ENCODE assay signal across 10 mouse cellular contexts in the genomic region with DNA sequence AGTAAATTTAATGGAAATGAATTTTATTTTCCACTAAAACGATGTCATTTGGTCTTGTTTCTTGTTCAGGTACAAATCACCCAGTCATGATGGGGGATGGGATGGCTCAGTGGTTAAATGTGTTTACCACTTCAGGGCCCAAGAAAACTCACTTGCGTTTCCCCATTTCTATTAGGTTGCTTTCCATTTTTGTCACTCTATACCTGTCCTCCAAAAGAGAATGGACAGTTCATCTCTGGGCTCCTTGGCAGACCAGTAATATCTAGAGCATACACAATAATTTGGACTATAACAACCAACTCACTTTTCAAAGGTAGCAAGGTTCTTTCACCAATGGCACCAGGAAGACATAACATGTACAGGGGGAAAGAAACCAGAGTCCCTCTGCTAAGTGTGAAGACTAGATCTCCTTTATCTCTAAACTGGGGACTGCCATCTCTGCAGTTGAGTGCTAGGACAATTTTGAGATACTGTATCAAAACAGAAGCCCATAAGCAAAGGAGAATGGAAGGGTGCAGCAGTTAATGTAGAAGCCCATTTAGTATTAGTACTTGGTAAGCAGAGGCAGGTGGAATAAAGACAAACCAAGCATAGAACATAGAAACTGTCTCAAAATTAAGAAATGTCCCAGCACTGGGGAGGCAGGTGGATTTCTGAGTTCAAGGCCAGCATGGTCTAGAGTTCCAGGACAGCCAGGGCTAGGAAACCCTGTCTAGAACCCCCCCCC. TPM values are rescaled to one million over a fixed set of nuclear protein-coding genes. Genes with fewer than 3 reads are reported as not detected.
A peak's percentile ranks its signal among the peaks of the same experiment; 100 is the strongest.
DNase-seq lines count a peak whose midpoint lies in the region; ATAC-seq and TF ChIP-seq lines count a peak whose summit lies in the region.
"Had no signal": no experiment of that assay in that cellular context is flagged by ENCODE, and none has a peak within 500 bp of the region (broad histone marks: within the 10 kb centered on the region; RNA-seq: fewer than 3 reads in every experiment).

No protein-coding gene starts in this region.

- 29% methylated on average over 2 of the region's 2 CpGs for WGBS in forebrain, embryonic 15.5 days
- 12% methylated on average over 2 of the region's 2 CpGs for WGBS in liver, embryonic 15.5 days (ENCODE audit: insufficient replicate concordance)

- peak overlapping the region; percentile 92 for H3K9ac ChIP-seq in ES-Bruce4 (ENCODE audit: low read depth, poor library complexity, severe bottlenecking)
- H3K9ac ChIP-seq in forebrain, embryonic 15.5 days (replicated peaks), result peak overlapping the region; percentile 97; the same call in 1 of the 2 replicates
- H3K9ac ChIP-seq in liver, embryonic 15.5 days, result no peak overlapping the region

- H3K79me3 ChIP-seq in C2C12 (ENCODE audit: low read depth), result peaks cover 20% of the 10 kb centered on the region

- H3K9me3 ChIP-seq in ES-Bruce4 (replicated peaks; ENCODE audit: control insufficient read depth, insufficient read depth, low read length, poor library complexity, severe bottlenecking), result no peaks in the 10 kb centered on the region
- H3K9me3 ChIP-seq in forebrain, embryonic 15.5 days, result no peaks in the 10 kb centered on the region
- H3K9me3 ChIP-seq in liver, embryonic 15.5 days (replicated peaks), result no peaks in the 10 kb centered on the region

- H3K79me2 ChIP-seq in C2C12 (ENCODE audit: control insufficient read depth, insufficient read depth), result peaks cover 27% of the 10 kb centered on the region

- intact Hi-C loops in left cerebral cortex, postnatal 10 days (cut with DNase I), result no loop called here

- no peak for ATAC-seq in forebrain, embryonic 15.5 days (replicated peaks)
- ATAC-seq in liver, embryonic 15.5 days (ENCODE audit: insufficient read depth), result no peak

- H3K27me3 ChIP-seq in C2C12 (ENCODE audit: control insufficient read depth, insufficient read depth, insufficient read length) (no peaks in the 10 kb centered on the region), ES-Bruce4 (ENCODE audit: control insufficient read depth, insufficient read depth, low read length, poor library complexity, severe bottlenecking) (no peaks in the 10 kb centered on the region)
- H3K27me3 ChIP-seq in forebrain, embryonic 15.5 days, result no peaks in the 10 kb centered on the region
- no peaks in the 10 kb centered on the region for H3K27me3 ChIP-seq in liver, embryonic 15.5 days

- no peak overlapping the region for H3ac ChIP-seq in C2C12 (ENCODE audit: control insufficient read depth, insufficient read length, low read depth)

- H3K36me3 ChIP-seq in C2C12 (ENCODE audit: control insufficient read depth, insufficient read depth) (peaks cover 25% of the 10 kb centered on the region), ES-Bruce4 (ENCODE audit: control insufficient read depth, insufficient read depth, low read length, poor library complexity, severe bottlenecking) (peaks cover 23% of the 10 kb centered on the region)
- peaks cover 18% of the 10 kb centered on the region for H3K36me3 ChIP-seq in forebrain, embryonic 15.5 days
- peaks cover 13% of the 10 kb centered on the region for H3K36me3 ChIP-seq in liver, embryonic 15.5 days (replicated peaks)

- no peak for TF ChIP-seq EP300 in ES-Bruce4 (IDR thresholded peaks at IDR 0.05; ENCODE audit: insufficient read depth, low read depth, low read length)

- DNase-seq in urinary bladder, adult 2 months (ENCODE audit: low spot score), result no peak
- no peak for DNase-seq in left cerebral cortex, postnatal 10 days (ENCODE audit: extremely low spot score in 1 of 2, low spot score in 2 of 2)
- no peak for DNase-seq in frontal cortex, postnatal 10 days (ENCODE audit: low spot score in 2 of 2)
- DNase-seq: cerebellum, adult 8-10 months; spleen, adult 18-20 months had no signal

- H3K4me2 ChIP-seq in forebrain, embryonic 15.5 days (replicated peaks), result peak overlapping the region; percentile 65
- H3K4me2 ChIP-seq in liver, embryonic 15.5 days, result peak overlapping the region; percentile 99

- no peaks in the 10 kb centered on the region for H3K4me1 ChIP-seq in ES-Bruce4 (ENCODE audit: control insufficient read depth, insufficient read depth, low read length)
- peaks cover 28% of the 10 kb centered on the region for H3K4me1 ChIP-seq in forebrain, embryonic 15.5 days
- H3K4me1 ChIP-seq in liver, embryonic 15.5 days (replicated peaks), result peaks cover 34% of the 10 kb centered on the region

- peak overlapping the region; percentile 68 for H3K4me3 ChIP-seq in C2C12 (ENCODE audit: insufficient read depth, poor library complexity, severe bottlenecking)
- no peak overlapping the region for H3K4me3 ChIP-seq in ES-Bruce4 (ENCODE audit: low read depth, low read length)
- peak overlapping the region; percentile 94 for H3K4me3 ChIP-seq in forebrain, embryonic 15.5 days
- peak overlapping the region; percentile 75; the same call in 1 of the 2 replicates for H3K4me3 ChIP-seq in liver, embryonic 15.5 days (replicated peaks)

- TF ChIP-seq POLR2A in ES-Bruce4 (IDR thresholded peaks at IDR 0.05; ENCODE audit: insufficient read depth, low read length), result no peak

- H3K27ac ChIP-seq in ES-Bruce4 (ENCODE audit: insufficient read depth, low read length), result peak overlapping the region; percentile 73
- H3K27ac ChIP-seq in forebrain, embryonic 15.5 days (replicated peaks), result 0 out of 2 replicates have a peak overlapping the region, but pooled peaks have one; percentile 8
- H3K27ac ChIP-seq in liver, embryonic 15.5 days (replicated peaks), result peak overlapping the region; percentile 35
- H3K27ac ChIP-seq: left cerebral cortex, adult 2 months had no signal

- no peak for TF ChIP-seq CTCF in C2C12 (IDR thresholded peaks at IDR 0.05; ENCODE audit: control insufficient read depth, insufficient read depth, insufficient read length)
- TF ChIP-seq CTCF in ES-Bruce4 (IDR thresholded peaks at IDR 0.05; ENCODE audit: low read depth, low read length), result no peak

TF ChIP-seq in C2C12, 6 proteins besides CTCF, POLR2A, EP300 and RAD21:
- TF ChIP-seq CEBPB (IDR thresholded peaks at IDR 0.05; ENCODE audit: low read depth) (no peak), MYOD1 (IDR thresholded peaks at IDR 0.05; ENCODE audit: control insufficient read depth, insufficient read length, low read depth) (no peak), MAX (IDR thresholded peaks at IDR 0.05) (no peak), USF1 (IDR thresholded peaks at IDR 0.05; ENCODE audit: low read depth) (no peak)
TF ChIP-seq in C2C12: peak in this region for 0.

RNA-seq across cellular contexts. Expression of a gene that starts 27.5 kb away (rescaled TPM):
- polyA plus RNA-seq in C2C12 (2012; fragmentation: generic; extraction: Trizol) (1.5 TPM), ES-Bruce4 (2011; ENCODE audit: insufficient read depth, insufficient read length, low read depth, missing spikeins) (7.9 and 11.5 TPM in 2 replicates)
- polyA plus RNA-seq in forebrain, embryonic 15.5 days (2015; fragmentation: Nextera tagmentation; extraction: Ambion mirVana), result 17.1 and 18.5 TPM in 2 replicates
- 6.4 and 7.9 TPM in 2 replicates for polyA plus RNA-seq in liver, embryonic 15.5 days (2015; fragmentation: Nextera tagmentation; extraction: Ambion mirVana)
- polyA plus RNA-seq in urinary bladder, adult 2 months (2012; rRNA removed), result 9.7 and 10.3 TPM in 2 replicates
- 10 to 100 TPM; 20.1 to 23.4 TPM for total RNA-seq in left cerebral cortex, postnatal 10 days (2021)

RNA-seq across cellular contexts. Expression of a gene that starts 37.9 kb away (rescaled TPM):
- polyA plus RNA-seq in C2C12 (2012; fragmentation: generic; extraction: Trizol) (66.9 TPM), ES-Bruce4 (2011; ENCODE audit: insufficient read depth, insufficient read length, low read depth, missing spikeins) (314 and 327 TPM in 2 replicates)
- 120 and 123 TPM in 2 replicates for polyA plus RNA-seq in forebrain, embryonic 15.5 days (2015; fragmentation: Nextera tagmentation; extraction: Ambion mirVana)
- 28.9 and 33.1 TPM in 2 replicates for polyA plus RNA-seq in liver, embryonic 15.5 days (2015; fragmentation: Nextera tagmentation; extraction: Ambion mirVana)
- polyA plus RNA-seq in urinary bladder, adult 2 months (2012; rRNA removed), result 15.9 and 35.9 TPM in 2 replicates
- total RNA-seq in left cerebral cortex, postnatal 10 days (2021), result 10 to 100 TPM; 85.5 to 93.1 TPM

Comparison
In these comparisons a context has a peak if more than half of its experiments do, and no peak if none do; other contexts are left out.
1. H3K27ac ChIP-seq: peak in every context shown above with its lines; median percentile 73 in ES-Bruce4; 35 in liver, embryonic 15.5 days; 8 in forebrain, embryonic 15.5 days.